Mouse (Mus musculus) erythroid progenitor cell, adult 5-6 weeks (primary cell): ENCODE measurements around the gene Ccdc96. TPM values are rescaled to one million over a fixed set of nuclear protein-coding genes. Genes with fewer than 3 reads are reported as not detected.

Experiments used
- ATAC-seq: replicated peaks from 2 replicates; pipeline ENCODE4 v1.8.0; 2016; ENCODE audit warnings: moderate number of reproducible peaks, mild to moderate bottlenecking, moderate TSS enrichment, inconsistent platforms; ENCODE audit not compliant: poor library complexity, low FRiP score, severe bottlenecking
- total RNA-seq, 2 experiments: library from RNA; stranded (forward) in 1 of 2; stranded (reverse) in 1 of 2; fragments of 150-400 nt in 1 of 2; fragments of 186-747, 209-891 nt in 1 of 2; gene quantifications; 2 replicates each; pipeline versions ENCODE4 v1.2.3 to v1.2.4; 2015 to 2017; ENCODE audit warnings: low replicate concordance in 2 of 2

Ccdc96 gene
- total RNA-seq, 2 experiments from 2014 or later = 1.7 to 2.7 TPM

GRCm38 (mm10) chr5:36471206-36471605, 13.2 kb upstream of the Ccdc96 start:
- ATAC-seq = no peak

- no peak for ATAC-seq
Measured at GRCm38 (mm10) chr5:36472876-36473655, 11.3 kb upstream of the Ccdc96 start.

GRCm38 (mm10) chr5:36474283-36474682, 10.1 kb upstream of the Ccdc96 start:
- ATAC-seq = peak; percentile 70

- ATAC-seq = no peak
Measured at GRCm38 (mm10) chr5:36477486-36477885, 6.9 kb upstream of the Ccdc96 start.

- no peak for ATAC-seq
Measured at GRCm38 (mm10) chr5:36478540-36479420, 5.6 kb upstream of the Ccdc96 start.

- ATAC-seq = no peak
Measured at GRCm38 (mm10) chr5:36479735-36480134, 4.7 kb upstream of the Ccdc96 start.

- no peak for ATAC-seq
Measured at GRCm38 (mm10) chr5:36480398-36480797, 4.0 kb upstream of the Ccdc96 start.

GRCm38 (mm10) chr5:36481114-36481513, 3.3 kb upstream of the Ccdc96 start:
- ATAC-seq = no peak

- ATAC-seq = peak; percentile 27; the same call in 1 of the 2 replicates
Measured at GRCm38 (mm10) chr5:36483203-36484101, 936 bp upstream of the Ccdc96 start.

- no peak for ATAC-seq
Measured at GRCm38 (mm10) chr5:36485306-36485705, 918 bp downstream of the Ccdc96 start.

- no peak for ATAC-seq
Measured at GRCm38 (mm10) chr5:36489225-36489624, 4.8 kb downstream of the Ccdc96 start.

GRCm38 (mm10) chr5:36493919-36494318, 9.5 kb downstream of the Ccdc96 start:
- no peak for ATAC-seq

- ATAC-seq = no peak
Measured at GRCm38 (mm10) chr5:36494709-36495108, 10.3 kb downstream of the Ccdc96 start.

- ATAC-seq = no peak
Measured at GRCm38 (mm10) chr5:36505235-36505634, 20.8 kb downstream of the Ccdc96 start.

- ATAC-seq = no peak
Measured at GRCm38 (mm10) chr5:36505643-36506042, 21.3 kb downstream of the Ccdc96 start.

GRCm38 (mm10) chr5:36508351-36508750, 24.0 kb downstream of the Ccdc96 start:
- no peak for ATAC-seq

GRCm38 (mm10) chr5:36510956-36511355, 26.6 kb downstream of the Ccdc96 start:
- no peak for ATAC-seq

- ATAC-seq = no peak
Measured at GRCm38 (mm10) chr5:36515126-36515525, 30.7 kb downstream of the Ccdc96 start.

- ATAC-seq = no peak
Measured at GRCm38 (mm10) chr5:36515558-36515957, 31.2 kb downstream of the Ccdc96 start.

GRCm38 (mm10) chr5:36517596-36517995, 33.2 kb downstream of the Ccdc96 start:
- no peak for ATAC-seq
